Mouse (Mus musculus): ENCODE measurements around the gene Sertad2. TPM values are rescaled to one million over a fixed set of nuclear protein-coding genes. Genes with fewer than 3 reads are reported as not detected.

Gene Sertad2
- total and polyA plus RNA-seq, 3 experiments = 5.9 to 13.1 (median 6.0) TPM

- peak; percentile 32 to 74; a peak in 2 of 4 replicates for TF ChIP-seq CTCF (conservative IDR thresholded peaks at IDR 0.05 in 1 of 2, IDR thresholded peaks at IDR 0.05 in 1 of 2; ENCODE audit: low read depth in 2 of 2, low read length in 2 of 2)
- TF ChIP-seq E2F4 (IDR thresholded peaks at IDR 0.05; ENCODE audit: insufficient replicate concordance, low read depth, low read length) = no peak
- TF ChIP-seq EP300 (IDR thresholded peaks at IDR 0.05; ENCODE audit: low read length) = no peak
- TF ChIP-seq CHD1 (IDR thresholded peaks at IDR 0.05; ENCODE audit: low read depth, low read length) = no peak
- no peak; the same call in 1 of the 2 replicates for TF ChIP-seq ZC3H11A (IDR thresholded peaks at IDR 0.05; ENCODE audit: low read depth, low read length)
- TF ChIP-seq RAD21 (IDR thresholded peaks at IDR 0.05; ENCODE audit: low read depth, low read length) = peak; percentile 69
- no peak for TF ChIP-seq JUN (IDR thresholded peaks at IDR 0.05; ENCODE audit: insufficient read depth, low read depth, low read length)
- TF ChIP-seq TBP (conservative IDR thresholded peaks at IDR 0.05; ENCODE audit: low read depth, low read length) = no peak
Observed at GRCm38 (mm10) chr11:20500516-20500915, 42.5 kb upstream of the Sertad2 start (continued).

DNA sequence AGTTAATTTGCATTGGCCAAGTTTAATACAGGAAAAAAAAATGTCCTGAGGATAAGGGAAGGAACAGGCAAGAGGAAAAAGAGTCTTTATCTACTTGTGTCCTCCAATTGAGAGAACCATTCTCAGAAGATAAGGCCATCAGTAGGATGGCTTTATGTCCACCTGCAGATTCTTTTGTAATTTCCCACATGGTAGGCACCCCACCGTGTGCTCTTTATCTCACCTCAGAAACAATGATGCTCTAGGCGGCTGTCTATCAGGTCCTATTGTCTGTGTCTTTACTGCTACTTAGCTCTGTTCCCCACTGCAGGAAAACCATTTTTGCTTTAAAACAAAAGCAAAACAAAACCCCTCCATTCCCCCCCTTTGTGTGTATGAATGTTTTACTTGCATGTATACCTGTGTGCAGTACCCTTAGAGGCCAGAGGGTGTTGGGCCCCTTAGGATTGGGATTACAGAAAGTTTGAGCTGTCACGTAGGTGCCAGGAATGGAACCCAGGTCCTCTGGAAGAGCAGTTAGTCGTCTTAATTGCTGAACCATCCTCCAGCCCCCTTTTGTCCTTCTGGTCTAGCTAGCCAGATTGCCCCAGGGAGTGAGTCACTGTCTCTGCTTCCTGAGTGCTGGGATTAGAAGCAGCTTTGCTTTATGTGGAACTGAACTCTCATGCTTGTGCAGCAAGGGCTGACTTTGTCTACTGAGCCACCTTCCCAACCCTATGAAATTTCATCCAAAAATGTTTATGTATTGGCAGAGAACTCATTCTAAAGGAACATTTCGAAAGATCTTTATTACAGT lies 41.7 kb upstream of the Sertad2 start:
- Histone ChIP-seq H3K9me3 (replicated peaks; ENCODE audit: low read length) (peaks cover 2% of the 10 kb centered on the region), H3K9ac (ENCODE audit: insufficient read depth, low read depth) (no peak overlapping the region), H3K27ac (ENCODE audit: insufficient read depth, low read depth) (no peak overlapping the region), H3K27me3 (replicated peaks) (no peaks in the 10 kb centered on the region), H3K4me3 (replicated peaks in 1 of 3; ENCODE audit: low read depth in 2 of 3, low read length in 2 of 3, poor library complexity in 1 of 3) (no peak overlapping the region), H3K36me3 (replicated peaks in 1 of 2; ENCODE audit: control insufficient read depth in 1 of 2, insufficient read depth in 1 of 2, low read length in 1 of 2) (no peaks in the 10 kb centered on the region), H3K4me2 (ENCODE audit: insufficient read depth, low read depth, poor library complexity, severe bottlenecking) (no peak overlapping the region), H3K79me2 (replicated peaks; ENCODE audit: control insufficient read depth, extremely low read depth, insufficient read depth, poor library complexity, severe bottlenecking) (no peaks in the 10 kb centered on the region), H3K4me1 (ENCODE audit: control insufficient read depth in 1 of 2, insufficient read depth in 2 of 2) (peaks cover 3 to 12% of the 10 kb centered on the region in 2 experiments; a peak in 2 of 4 replicates)
- dilution Hi-C loops (cut with MboI; ENCODE audit: extremely low pct_ligation_motif_present, extremely low pct_unique_long_range_greater_than_20kb, low sequenced_read_pairs) = no loop called here
- DNase-seq (ENCODE audit: extremely low read depth) = no peak
- TF ChIP-seq TBP (conservative IDR thresholded peaks at IDR 0.05; ENCODE audit: low read depth, low read length) (no peak), RCOR1 (conservative IDR thresholded peaks at IDR 0.05; ENCODE audit: low read depth, low read length) (no peak), SMC3 (IDR thresholded peaks at IDR 0.05; ENCODE audit: low read depth, low read length) (no peak)
- in situ Hi-C loops (cut with MboI; ENCODE audit: low pct_ligation_motif_present, low pct_unique_long_range_greater_than_20kb, low sequenced_read_pairs) = no loop called here

GRCm38 (mm10) chr11:20513574-20513973 lies 29.5 kb upstream of the Sertad2 start:
- Histone ChIP-seq H3K9me3 (replicated peaks; ENCODE audit: low read length) (peaks cover 3% of the 10 kb centered on the region), H3K27me3 (replicated peaks) (no peaks in the 10 kb centered on the region), H3K4me2 (ENCODE audit: insufficient read depth, low read depth, poor library complexity, severe bottlenecking) (no peak overlapping the region), H3K9ac (ENCODE audit: insufficient read depth, low read depth) (no peak overlapping the region), H3K79me2 (replicated peaks; ENCODE audit: control insufficient read depth, extremely low read depth, insufficient read depth, poor library complexity, severe bottlenecking) (no peaks in the 10 kb centered on the region), H3K4me3 (replicated peaks in 1 of 3; ENCODE audit: low read depth in 2 of 3, low read length in 2 of 3, poor library complexity in 1 of 3) (no peak overlapping the region), H3K4me1 (ENCODE audit: control insufficient read depth in 1 of 2, insufficient read depth in 2 of 2) (peaks cover 0 to 6% of the 10 kb centered on the region in 2 experiments; a peak in 1 of 4 replicates), H3K36me3 (replicated peaks in 1 of 2; ENCODE audit: control insufficient read depth in 1 of 2, insufficient read depth in 1 of 2, low read length in 1 of 2) (no peaks in the 10 kb centered on the region), H3K27ac (ENCODE audit: insufficient read depth, low read depth) (no peak overlapping the region)
- dilution Hi-C loops (cut with MboI; ENCODE audit: extremely low pct_ligation_motif_present, extremely low pct_unique_long_range_greater_than_20kb, low sequenced_read_pairs) (no loop called here), in situ Hi-C loops (cut with MboI; ENCODE audit: low pct_ligation_motif_present, low pct_unique_long_range_greater_than_20kb, low sequenced_read_pairs) (no loop called here)
- DNase-seq (ENCODE audit: extremely low read depth) = no peak
- TF ChIP-seq ZC3H11A (IDR thresholded peaks at IDR 0.05; ENCODE audit: low read depth, low read length) = no peak
- no peak for TF ChIP-seq CHD1 (IDR thresholded peaks at IDR 0.05; ENCODE audit: low read depth, low read length)
- TF ChIP-seq TBP (conservative IDR thresholded peaks at IDR 0.05; ENCODE audit: low read depth, low read length) = no peak
- no peak for TF ChIP-seq POLR2AphosphoS2 (IDR thresholded peaks at IDR 0.05; ENCODE audit: low read depth, low read length)
- TF ChIP-seq EP300 (IDR thresholded peaks at IDR 0.05; ENCODE audit: low read length) = no peak
- TF ChIP-seq POLR2A (IDR thresholded peaks at IDR 0.05; ENCODE audit: low read depth, low read length) = no peak
- TF ChIP-seq MEF2A (IDR thresholded peaks at IDR 0.05; ENCODE audit: borderline replicate concordance, low read depth, low read length) = no peak
- no peak for TF ChIP-seq CTCF (conservative IDR thresholded peaks at IDR 0.05 in 1 of 2, IDR thresholded peaks at IDR 0.05 in 1 of 2; ENCODE audit: low read depth in 2 of 2, low read length in 2 of 2)
- TF ChIP-seq MAX (IDR thresholded peaks at IDR 0.05; ENCODE audit: low read length) = no peak
- no peak for TF ChIP-seq RAD21 (IDR thresholded peaks at IDR 0.05; ENCODE audit: low read depth, low read length)
- TF ChIP-seq RCOR1 (conservative IDR thresholded peaks at IDR 0.05; ENCODE audit: low read depth, low read length) = no peak
- TF ChIP-seq MAZ (IDR thresholded peaks at IDR 0.05; ENCODE audit: low read depth, low read length) = no peak
- no peak for TF ChIP-seq JUND (conservative IDR thresholded peaks at IDR 0.05; ENCODE audit: low read depth, low read length)
- no peak for TF ChIP-seq PAX5 (IDR thresholded peaks at IDR 0.05; ENCODE audit: low read length)
